ENCODE assay signal across 34 mouse cellular contexts in genomic region chr12:102034934-102035333, GRCm38 (mm10).
"Had no signal": no experiment of that assay in that cellular context is flagged by ENCODE, and none has a peak within 500 bp of the region (broad histone marks: within the 10 kb centered on the region; RNA-seq: fewer than 3 reads in every experiment).

No protein-coding gene starts in this region.

- H3K36me3 ChIP-seq: heart, embryonic 12.5 days; heart, embryonic 13.5 days; heart, embryonic 15.5 days; hindbrain, embryonic 10.5 days; hindbrain, embryonic 12.5 days; hindbrain, embryonic 13.5 days; hindbrain, embryonic 15.5 days; intestine, embryonic 15.5 days; kidney, embryonic 15.5 days had no signal

- H3K27me3 ChIP-seq: heart, embryonic 12.5 days; heart, embryonic 13.5 days; heart, embryonic 15.5 days; hindbrain, embryonic 12.5 days; hindbrain, embryonic 13.5 days; hindbrain, embryonic 15.5 days; intestine, embryonic 15.5 days; kidney, embryonic 15.5 days had no signal

- H3K27ac ChIP-seq: heart, embryonic 13.5 days; heart, embryonic 15.5 days; hindbrain, embryonic 10.5 days; hindbrain, embryonic 12.5 days; hindbrain, embryonic 13.5 days; hindbrain, embryonic 14.5 days; hindbrain, embryonic 15.5 days; hindbrain, postnatal 0 days; intestine, embryonic 15.5 days; kidney, embryonic 15.5 days; kidney, postnatal 0 days; layer of hippocampus, adult 2 months; left cerebral cortex, adult 2 months had no signal

- ATAC-seq: hindbrain, embryonic 16.5 days; hindbrain, postnatal 0 days; inflammation-experienced regulatory T-cells, adult 6 months; intestine, embryonic 15.5 days; intestine, embryonic 16.5 days; intestine, postnatal 0 days had no signal

- H3K4me1 ChIP-seq: hindbrain, embryonic 10.5 days; intestine, embryonic 15.5 days; kidney, embryonic 15.5 days had no signal

- DNase-seq: heart, postnatal 10 days; heart, postnatal 14 days; heart, postnatal 36 days; heart, postnatal 4 days; kidney, adult 11 months; kidney, adult 18-20 months; kidney, adult 2 months; kidney, adult 8-10 months; kidney, adult 9 months; kidney, postnatal 10 days; kidney, postnatal 14 days; kidney, postnatal 25 days; kidney, postnatal 36 days; kidney, postnatal 4 days; layer of hippocampus, adult 9-11 months; layer of hippocampus, postnatal 36 days had no signal

- H3K9me3 ChIP-seq: heart, embryonic 15.5 days; hindbrain, embryonic 10.5 days; hindbrain, embryonic 12.5 days; hindbrain, embryonic 15.5 days; intestine, embryonic 15.5 days; kidney, embryonic 15.5 days had no signal

- H3K4me3 ChIP-seq: heart, embryonic 12.5 days; heart, embryonic 13.5 days; heart, embryonic 15.5 days; hindbrain, embryonic 10.5 days; hindbrain, embryonic 12.5 days; hindbrain, embryonic 13.5 days; hindbrain, embryonic 15.5 days; intestine, embryonic 15.5 days; kidney, embryonic 15.5 days; layer of hippocampus, adult 2 months; left cerebral cortex, adult 2 months had no signal
